Mouse (Mus musculus) limb, embryonic 12.5 days (tissue): ENCODE data around the gene Ankrd22. TPM values are rescaled to one million over a fixed set of nuclear protein-coding genes. Genes with fewer than 3 reads are reported as not detected.

Source experiments
- ATAC-seq: fragments of 200-750 bp; cut with Nextera tagmentation; 2 replicates; pipeline ENCODE4 v1.8.0; 2017; ENCODE audit warnings: low read depth, moderate TSS enrichment; ENCODE audit not compliant: insufficient number of reproducible peaks, insufficient read depth, low FRiP score, low TSS enrichment
- H3K27ac ChIP-seq: fragments of 300-500 bp; sonication (generic); 2 replicates; pipeline ENCODE4 v1.5.1; 2016; ENCODE audit warnings: mild to moderate bottlenecking, moderate library complexity
- H3K27me3 ChIP-seq: fragments of 300-500 bp; sonication (generic); 2 replicates; pipeline ENCODE4 v1.6.1; 2016; ENCODE audit warnings: mild to moderate bottlenecking, moderate library complexity
- H3K36me3 ChIP-seq: fragments of 300-500 bp; sonication (generic); 2 replicates; pipeline ENCODE4 v1.6.1; 2016; ENCODE audit warnings: mild to moderate bottlenecking, moderate library complexity
- H3K4me1 ChIP-seq: fragments of 300-500 bp; sonication (generic); replicated peaks from 2 replicates; pipeline ENCODE4 v1.6.1; 2016
- H3K4me2 ChIP-seq: fragments of 300-500 bp; sonication (generic); 2 replicates; pipeline ENCODE4 v1.6.1; 2016; ENCODE audit warnings: mild to moderate bottlenecking, moderate library complexity
- H3K4me3 ChIP-seq: fragments of 300-500 bp; sonication (generic); replicated peaks from 2 replicates; pipeline ENCODE4 v1.5.1; 2016; ENCODE audit warnings: mild to moderate bottlenecking
- H3K9ac ChIP-seq: fragments of 300-500 bp; sonication (generic); replicated peaks from 2 replicates; pipeline ENCODE4 v1.6.1; 2016; ENCODE audit warnings: mild to moderate bottlenecking, moderate library complexity
- H3K9me3 ChIP-seq: fragments of 300-500 bp; sonication (generic); 2 replicates; pipeline ENCODE4 v1.6.1; 2016; ENCODE audit warnings: mild to moderate bottlenecking, moderate library complexity
- WGBS: fragments of 180-500 bp; shearing (Covaris S2); methylation state at CpG from one replicate; pipeline ENCODE4 v1.1.7; 2016; 5-methylcytosine and 5-hydroxymethylcytosine counted together
- polyA plus RNA-seq: library from polyadenylated mRNA; unstranded; fragments of >200 nt; fragmentation: Nextera tagmentation; extraction: Ambion mirVana; gene quantifications from 2 replicates; pipeline ENCODE4 v1.2.1, GENCODE M21; 2016

The Ankrd22 gene
- polyA plus RNA-seq, 1 experiment from 2014 or later = 0.26 TPM

DNA sequence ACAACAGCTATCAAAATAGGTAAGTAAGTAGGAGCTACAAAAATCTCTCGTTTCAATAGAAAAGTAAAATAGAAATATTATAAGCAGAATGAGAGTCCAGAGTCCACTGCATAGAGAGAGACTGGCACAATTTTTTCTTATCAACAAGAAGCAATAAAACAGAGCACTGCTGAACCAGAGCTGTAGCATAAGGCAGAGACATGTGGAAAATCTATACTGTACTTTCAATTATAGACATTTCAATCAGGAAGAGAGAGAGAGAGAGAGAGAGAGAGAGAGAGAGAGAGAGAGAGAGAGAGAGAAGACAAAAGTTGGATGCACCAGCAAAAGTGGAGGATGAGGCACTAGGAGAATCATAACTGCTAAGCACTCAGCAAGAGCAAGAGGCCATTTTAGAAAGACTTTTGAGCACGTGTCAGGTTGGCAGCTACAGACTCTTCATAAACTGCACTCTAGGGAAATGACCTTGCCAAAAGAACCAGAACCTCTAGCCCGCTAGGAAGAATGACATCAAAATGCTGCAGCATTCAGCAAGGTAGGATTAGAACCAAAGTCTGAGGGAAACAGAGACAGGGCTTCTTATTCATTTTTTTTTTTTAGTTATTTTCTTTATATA is 26.3 kb downstream of the Ankrd22 start:
- WGBS = 78% methylated on average over 3 of the region's 3 CpGs
- Histone ChIP-seq H3K9ac (no peak overlapping the region), H3K4me2 (no peak overlapping the region), H3K9me3 (no peaks in the 10 kb centered on the region), H3K27ac (no peak overlapping the region), H3K36me3 (no peaks in the 10 kb centered on the region), H3K27me3 (no peaks in the 10 kb centered on the region), H3K4me3 (no peak overlapping the region), H3K4me1 (no peaks in the 10 kb centered on the region)
- no peak for ATAC-seq

DNA sequence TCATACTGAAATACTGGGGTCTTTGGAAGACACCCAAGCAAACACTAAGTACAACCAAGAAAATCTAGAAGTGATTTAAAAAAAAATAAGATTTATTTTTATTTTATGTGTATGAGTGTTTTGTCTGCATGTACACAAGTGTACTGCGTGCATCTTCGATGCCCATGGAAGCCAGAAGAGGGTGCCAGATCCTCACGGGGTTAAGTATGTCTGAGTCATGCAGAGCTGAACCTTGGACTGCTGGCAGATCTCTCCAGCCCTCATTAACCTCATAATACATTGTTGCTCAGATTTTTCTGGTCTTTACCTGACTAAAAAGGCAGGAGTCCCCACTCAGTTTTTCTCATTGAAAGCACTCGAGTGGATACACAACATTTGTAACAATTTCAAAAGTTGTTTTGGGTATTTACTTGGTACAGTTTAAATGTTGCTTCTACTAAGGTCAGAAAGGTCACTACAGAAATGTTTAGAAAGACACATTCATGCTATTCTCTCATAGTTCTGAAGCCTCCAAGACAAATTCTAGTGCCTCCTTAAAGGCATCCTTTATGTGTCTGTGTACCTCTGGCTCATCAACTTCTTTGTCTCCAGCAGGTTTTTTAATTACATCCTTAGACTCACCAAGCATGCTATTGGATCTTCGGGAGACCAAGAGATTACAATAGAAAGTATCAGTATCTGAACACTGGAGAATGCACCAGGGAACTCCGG is 27.0 kb downstream of the Ankrd22 start:
- no peaks in the 10 kb centered on the region for H3K36me3 ChIP-seq
- H3K9me3 ChIP-seq = no peaks in the 10 kb centered on the region
- H3K4me1 ChIP-seq = no peaks in the 10 kb centered on the region
- no peak overlapping the region for H3K9ac ChIP-seq
- H3K27me3 ChIP-seq = no peaks in the 10 kb centered on the region
- H3K4me3 ChIP-seq = no peak overlapping the region
- ATAC-seq = no peak
- no peak overlapping the region for H3K27ac ChIP-seq
- H3K4me2 ChIP-seq = no peak overlapping the region
- 84% methylated on average over 6 of the region's 6 CpGs for WGBS

DNA sequence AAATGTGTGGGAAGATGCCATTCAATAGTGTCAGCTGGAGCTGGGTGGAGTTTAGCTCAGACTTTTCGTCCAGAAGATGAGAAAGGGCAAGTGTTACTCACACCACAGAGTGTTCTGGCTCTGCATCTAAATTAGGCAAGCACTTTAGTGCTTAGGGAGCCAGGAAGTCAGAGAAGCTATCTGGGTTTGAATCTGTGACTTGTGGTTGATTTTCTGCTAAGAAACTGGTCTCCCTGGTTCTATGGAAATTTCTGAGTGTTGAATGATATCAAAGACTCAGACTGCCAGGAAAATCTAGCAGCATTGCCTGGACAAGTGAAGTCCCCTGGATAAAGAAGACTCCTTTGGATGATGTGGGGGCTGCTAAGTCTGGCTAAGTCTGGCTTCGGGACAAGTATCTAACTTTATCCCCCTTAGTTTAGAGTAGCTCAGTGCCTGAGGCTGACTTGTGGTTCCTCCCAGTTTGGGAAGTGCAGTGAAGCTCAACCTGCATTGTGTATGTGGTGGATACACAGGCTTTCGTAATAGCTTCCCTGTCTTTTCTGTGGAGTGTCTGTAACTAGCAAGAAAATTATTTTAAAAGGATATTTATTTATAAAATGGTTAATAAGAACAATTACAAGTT is 45.6 kb downstream of the Ankrd22 start:
- H3K9ac ChIP-seq = no peak overlapping the region
- no peaks in the 10 kb centered on the region for H3K27me3 ChIP-seq
- H3K36me3 ChIP-seq = no peaks in the 10 kb centered on the region
- no peaks in the 10 kb centered on the region for H3K9me3 ChIP-seq
- no peak overlapping the region for H3K4me2 ChIP-seq
- no peak overlapping the region for H3K27ac ChIP-seq
- no peak overlapping the region for H3K4me3 ChIP-seq
- 64% methylated on average over 3 of the region's 3 CpGs for WGBS
- ATAC-seq = no peak
- H3K4me1 ChIP-seq = no peaks in the 10 kb centered on the region

DNA sequence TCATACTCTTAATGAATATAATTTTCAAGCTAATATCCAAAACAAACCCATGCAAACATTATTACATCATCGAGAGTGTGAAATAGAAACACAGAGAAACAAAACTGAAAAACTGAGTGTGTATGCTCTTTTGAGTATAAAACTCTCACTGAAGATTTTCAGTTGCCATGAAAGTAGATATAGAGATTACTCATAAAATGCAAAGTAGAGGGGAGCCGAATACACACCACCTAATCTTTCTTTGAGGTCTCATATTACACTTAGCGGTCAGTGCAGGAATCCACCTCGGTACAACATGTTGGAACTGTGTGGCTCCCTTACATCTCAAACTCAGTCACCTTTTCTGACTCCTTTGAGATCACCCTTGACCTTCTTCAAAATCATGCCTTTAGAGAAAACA is 46.2 kb downstream of the Ankrd22 start:
- H3K27me3 ChIP-seq = no peaks in the 10 kb centered on the region
- no peaks in the 10 kb centered on the region for H3K36me3 ChIP-seq
- H3K4me2 ChIP-seq = no peak overlapping the region
- H3K4me1 ChIP-seq = no peaks in the 10 kb centered on the region
- no peak for ATAC-seq
- WGBS = 63% methylated on average over 4 of the region's 4 CpGs
- no peak overlapping the region for H3K9ac ChIP-seq
- no peak overlapping the region for H3K4me3 ChIP-seq
- H3K9me3 ChIP-seq = no peaks in the 10 kb centered on the region
- H3K27ac ChIP-seq = no peak overlapping the region

DNA sequence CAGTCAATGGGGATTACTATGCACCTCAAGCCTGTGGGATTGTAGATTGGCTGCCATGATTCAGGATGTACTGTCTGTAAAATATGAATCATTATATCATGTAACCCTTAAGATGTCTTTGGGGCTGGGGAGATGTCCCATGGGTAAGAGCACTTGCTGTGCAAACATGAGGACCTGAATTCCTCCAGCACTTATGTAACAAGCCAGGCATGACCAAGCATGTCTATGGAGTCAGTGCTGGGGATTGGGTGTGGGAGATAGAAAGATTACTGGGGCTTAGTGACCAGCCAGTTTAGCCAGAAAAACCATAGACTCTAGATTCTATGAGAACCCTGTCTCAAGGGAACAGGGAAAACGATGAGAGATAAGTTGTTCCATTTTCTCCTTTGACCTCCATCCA is 46.8 kb downstream of the Ankrd22 start:
- H3K4me2 ChIP-seq = no peak overlapping the region
- H3K27ac ChIP-seq = no peak overlapping the region
- WGBS = 82% methylated on average over 1 of the region's 1 CpGs
- H3K4me1 ChIP-seq = no peaks in the 10 kb centered on the region
- ATAC-seq = no peak
- no peak overlapping the region for H3K9ac ChIP-seq
- no peaks in the 10 kb centered on the region for H3K36me3 ChIP-seq
- H3K27me3 ChIP-seq = no peaks in the 10 kb centered on the region
- no peak overlapping the region for H3K4me3 ChIP-seq
- no peaks in the 10 kb centered on the region for H3K9me3 ChIP-seq

DNA sequence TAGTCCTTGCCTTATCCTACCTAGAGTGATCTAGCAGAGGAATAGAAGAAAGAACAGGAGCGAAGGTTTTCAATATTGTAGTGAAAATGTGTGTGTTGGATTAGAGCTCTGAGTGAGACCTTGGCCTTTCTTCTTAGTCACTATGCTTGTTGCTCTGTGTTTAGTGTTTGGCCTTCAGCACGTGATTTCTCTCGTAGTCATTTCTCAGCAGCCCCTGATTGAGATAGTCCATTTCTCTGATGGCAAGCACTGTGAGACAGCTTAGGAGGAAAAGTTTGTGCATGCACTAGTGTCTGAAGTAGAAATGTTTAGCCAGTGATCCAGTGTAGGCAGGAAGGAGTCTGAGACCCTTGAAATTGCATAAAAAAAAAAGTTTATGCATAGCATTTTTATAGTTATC is 61.0 kb downstream of the Ankrd22 start:
- H3K36me3 ChIP-seq = no peaks in the 10 kb centered on the region
- no peaks in the 10 kb centered on the region for H3K4me1 ChIP-seq
- no peak overlapping the region for H3K4me3 ChIP-seq
- H3K27me3 ChIP-seq = no peaks in the 10 kb centered on the region
- no peak overlapping the region for H3K9ac ChIP-seq
- ATAC-seq = no peak
- 88% methylated on average over 3 of the region's 3 CpGs for WGBS
- H3K27ac ChIP-seq = no peak overlapping the region
- H3K4me2 ChIP-seq = no peak overlapping the region
- H3K9me3 ChIP-seq = no peaks in the 10 kb centered on the region

DNA sequence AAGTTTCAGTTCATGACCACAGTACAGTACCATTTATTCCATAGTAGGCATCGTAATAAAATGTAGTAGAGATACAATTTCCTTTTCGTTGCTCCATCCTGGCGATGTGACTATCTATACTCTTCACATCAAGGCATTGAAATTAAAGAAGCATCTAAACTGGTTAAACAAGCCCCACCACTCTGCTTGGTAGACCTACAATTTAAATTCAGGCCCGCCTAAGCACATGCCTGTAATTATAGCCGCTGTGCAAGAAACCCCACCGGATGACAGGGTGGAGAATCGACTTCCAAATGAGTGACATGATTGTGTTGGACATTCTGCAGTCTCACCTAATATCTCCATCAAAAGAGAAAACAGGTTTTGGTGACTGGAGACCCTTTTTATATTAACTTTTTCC is 64.0 kb downstream of the Ankrd22 start:
- no peaks in the 10 kb centered on the region for H3K36me3 ChIP-seq
- no peak overlapping the region for H3K27ac ChIP-seq
- H3K4me3 ChIP-seq = no peak overlapping the region
- H3K27me3 ChIP-seq = no peaks in the 10 kb centered on the region
- no peaks in the 10 kb centered on the region for H3K4me1 ChIP-seq
- H3K4me2 ChIP-seq = no peak overlapping the region
- no peak for ATAC-seq
- 83% methylated on average over 7 of the region's 7 CpGs for WGBS
- no peak overlapping the region for H3K9ac ChIP-seq
- H3K9me3 ChIP-seq = no peaks in the 10 kb centered on the region

DNA sequence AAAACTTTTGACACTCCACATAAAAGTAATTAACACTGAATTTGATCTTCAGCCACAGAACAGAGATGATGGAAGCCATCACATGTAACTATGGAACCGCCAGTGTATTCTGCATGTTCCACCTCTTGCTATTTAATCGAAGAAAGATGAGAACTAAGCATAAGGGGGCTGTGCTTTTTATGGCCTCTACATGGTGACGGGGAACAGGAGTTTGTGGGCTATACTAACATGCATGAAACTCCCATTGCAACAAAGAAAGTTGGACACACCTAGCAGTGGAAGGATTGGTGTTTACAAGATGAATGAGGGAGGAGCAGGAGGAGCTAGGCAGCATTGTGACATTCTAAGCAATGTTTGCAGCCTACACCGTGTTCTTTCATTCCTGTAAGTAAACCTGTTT is 65.2 kb downstream of the Ankrd22 start, which contains the start of gene Lipm:
Lipm (plus strand) TSS at position 301 of the 400 bp plus-strand sequence.
- 68% methylated on average over 4 of the region's 4 CpGs for WGBS
- Histone ChIP-seq H3K27ac (no peak within 1 kb of the TSS), H3K27me3 (no peaks in the 10 kb centered on the region), H3K9ac (no peak within 1 kb of the TSS), H3K4me2 (no peak within 1 kb of the TSS), H3K4me3 (no peak within 1 kb of the TSS), H3K4me1 (no peaks in the 10 kb centered on the region), H3K9me3 (no peaks in the 10 kb centered on the region), H3K36me3 (no peaks in the 10 kb centered on the region)
- ATAC-seq = no peak

DNA sequence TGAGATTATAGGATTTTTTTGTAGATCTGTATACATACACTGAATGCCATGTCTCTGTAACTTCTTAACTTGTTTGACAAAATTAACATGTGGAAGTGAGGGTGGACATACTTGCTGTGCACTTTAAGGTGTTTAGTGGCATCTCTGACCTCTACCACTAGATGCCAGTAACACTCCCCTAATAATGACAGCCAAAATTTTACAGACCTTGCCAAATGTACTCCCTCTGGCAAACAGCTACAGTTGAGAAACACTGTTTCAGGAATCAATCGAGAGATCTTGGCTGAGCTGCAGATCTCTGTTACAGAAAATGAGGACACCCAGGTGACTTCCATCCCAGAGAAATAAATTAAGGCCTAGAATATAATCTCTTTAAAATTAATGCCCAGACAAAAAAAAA is 69.6 kb downstream of the Ankrd22 start:
- Histone ChIP-seq H3K27ac (no peak overlapping the region), H3K4me1 (no peaks in the 10 kb centered on the region), H3K9ac (no peak overlapping the region), H3K4me3 (no peak overlapping the region), H3K9me3 (no peaks in the 10 kb centered on the region), H3K36me3 (no peaks in the 10 kb centered on the region), H3K4me2 (no peak overlapping the region), H3K27me3 (no peaks in the 10 kb centered on the region)
- 60% methylated on average over 1 of the region's 1 CpGs for WGBS
- ATAC-seq = no peak

DNA sequence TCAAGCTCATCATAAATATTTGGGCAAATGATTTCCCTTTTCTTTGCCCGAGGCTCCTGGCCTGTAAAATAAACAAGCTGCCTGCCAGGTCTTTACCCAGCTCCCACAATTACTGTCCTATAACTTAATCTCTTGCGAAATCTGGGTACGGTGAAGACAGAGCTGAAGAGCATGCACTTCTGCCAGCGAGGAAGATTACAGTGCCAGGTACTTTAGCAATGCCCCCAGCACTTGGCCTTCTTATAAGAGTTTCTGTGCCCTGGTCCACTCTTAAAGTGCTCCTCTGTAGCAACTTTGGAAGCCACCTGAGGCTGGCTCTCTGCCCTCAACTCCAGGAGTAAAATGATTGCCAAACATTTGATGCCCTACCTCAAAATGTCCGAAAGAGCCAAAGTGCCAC is 70.5 kb downstream of the Ankrd22 start:
- Histone ChIP-seq H3K27ac (no peak overlapping the region), H3K4me2 (no peak overlapping the region), H3K4me1 (no peaks in the 10 kb centered on the region), H3K36me3 (no peaks in the 10 kb centered on the region), H3K9me3 (no peaks in the 10 kb centered on the region), H3K27me3 (no peaks in the 10 kb centered on the region), H3K9ac (no peak overlapping the region), H3K4me3 (no peak overlapping the region)
- 68% methylated on average over 5 of the region's 5 CpGs for WGBS
- ATAC-seq = no peak

DNA sequence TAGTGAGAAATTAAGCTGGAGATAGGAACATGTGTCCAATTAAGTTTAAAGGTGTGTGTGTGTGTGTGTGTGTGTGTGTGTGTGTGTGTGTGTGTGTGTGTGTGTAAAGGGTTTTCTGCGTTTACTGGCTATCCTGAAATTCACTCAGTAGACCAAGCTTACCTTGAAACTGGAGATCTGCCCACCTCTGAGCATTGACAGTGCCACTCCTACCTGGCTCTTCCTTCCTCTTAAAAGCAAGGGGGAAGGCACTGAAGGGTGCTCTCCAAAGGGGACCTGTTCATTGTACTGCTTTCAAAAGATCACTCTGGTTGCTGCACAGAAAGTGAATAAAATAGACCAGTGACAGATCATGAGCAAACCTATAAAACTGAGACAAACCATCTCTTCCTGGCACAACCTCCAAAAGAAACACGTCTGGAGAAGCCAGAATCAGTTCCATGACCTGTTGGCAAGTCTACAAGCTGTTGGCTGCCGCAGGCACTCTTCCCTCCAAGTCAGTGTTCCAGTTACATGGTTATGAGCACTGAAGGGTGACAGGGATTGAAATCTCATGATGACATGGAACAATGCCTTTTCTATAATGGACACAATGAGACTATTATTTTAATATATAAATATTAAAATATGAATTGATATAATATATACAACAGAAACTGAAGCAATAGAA is 76.7 kb downstream of the Ankrd22 start:
- Histone ChIP-seq H3K27me3 (no peaks in the 10 kb centered on the region), H3K36me3 (no peaks in the 10 kb centered on the region), H3K4me1 (no peaks in the 10 kb centered on the region), H3K9ac (no peak overlapping the region), H3K9me3 (no peaks in the 10 kb centered on the region), H3K27ac (no peak overlapping the region), H3K4me3 (no peak overlapping the region), H3K4me2 (no peak overlapping the region)
- ATAC-seq = no peak
- WGBS = 83% methylated on average over 3 of the region's 3 CpGs
